Mouse (Mus musculus): ENCODE data around the gene Them5. TPM values are rescaled to one million over a fixed set of nuclear protein-coding genes. Genes with fewer than 3 reads are reported as not detected.

The Them5 gene
- polyA plus RNA-seq, 1 experiment from 2014 or later, result 126 TPM

- no peaks in the 10 kb centered on the region for H3K27me3 ChIP-seq (ENCODE audit: control insufficient read depth, insufficient read depth, low read length)
- no peaks in the 10 kb centered on the region for H3K36me3 ChIP-seq (ENCODE audit: control insufficient read depth, insufficient read depth, low read length)
- 70% methylated on average over 4 of the region's 4 CpGs for WGBS
- ATAC-seq (ENCODE audit: low FRiP score, low TSS enrichment) (no peak), DNase-seq (ENCODE audit: low spot score) (no peak)
- TF ChIP-seq CTCF (IDR thresholded peaks at IDR 0.05; ENCODE audit: low read depth) (no peak), EP300 (optimal IDR thresholded peaks at IDR 0.05) (no peak)
- no peaks in the 10 kb centered on the region for H3K9me3 ChIP-seq (ENCODE audit: control insufficient read depth, low read length)
- H3K4me1 ChIP-seq (replicated peaks; ENCODE audit: control insufficient read depth, insufficient read depth), result no peaks in the 10 kb centered on the region
- no peak overlapping the region for H3K4me3 ChIP-seq (ENCODE audit: low read depth, low read length)
- no peak overlapping the region; the same call in 1 of the 2 replicates for H3K4me2 ChIP-seq (replicated peaks; ENCODE audit: low read depth)
- H3K27ac ChIP-seq (replicated peaks), result no peak overlapping the region
- H3K9ac ChIP-seq (ENCODE audit: low read length), result no peak overlapping the region
Measured at GRCm38 (mm10) chr3:94311376-94311775, 30.5 kb upstream of the Them5 start.

- TF ChIP-seq EP300 (optimal IDR thresholded peaks at IDR 0.05) (no peak), CTCF (IDR thresholded peaks at IDR 0.05; ENCODE audit: low read depth) (peak; percentile 73)
- Histone ChIP-seq H3K4me2 (replicated peaks; ENCODE audit: low read depth) (no peak overlapping the region), H3K27me3 (ENCODE audit: control insufficient read depth, insufficient read depth, low read length) (no peaks in the 10 kb centered on the region), H3K4me1 (replicated peaks; ENCODE audit: control insufficient read depth, insufficient read depth) (no peaks in the 10 kb centered on the region), H3K4me3 (ENCODE audit: low read depth, low read length) (no peak overlapping the region), H3K9me3 (ENCODE audit: control insufficient read depth, low read length) (no peaks in the 10 kb centered on the region), H3K9ac (ENCODE audit: low read length) (no peak overlapping the region), H3K36me3 (ENCODE audit: control insufficient read depth, insufficient read depth, low read length) (no peaks in the 10 kb centered on the region; the same call in 1 of the 2 replicates), H3K27ac (replicated peaks) (no peak overlapping the region)
- 0 out of 2 replicates have a peak, but pooled peaks have one; percentile 47 for ATAC-seq (ENCODE audit: low FRiP score, low TSS enrichment)
- WGBS, result 63% methylated on average over 3 of the region's 3 CpGs
- peak; percentile 38 for DNase-seq (ENCODE audit: low spot score)
Measured at GRCm38 (mm10) chr3:94328681-94329080, 13.2 kb upstream of the Them5 start.

DNA sequence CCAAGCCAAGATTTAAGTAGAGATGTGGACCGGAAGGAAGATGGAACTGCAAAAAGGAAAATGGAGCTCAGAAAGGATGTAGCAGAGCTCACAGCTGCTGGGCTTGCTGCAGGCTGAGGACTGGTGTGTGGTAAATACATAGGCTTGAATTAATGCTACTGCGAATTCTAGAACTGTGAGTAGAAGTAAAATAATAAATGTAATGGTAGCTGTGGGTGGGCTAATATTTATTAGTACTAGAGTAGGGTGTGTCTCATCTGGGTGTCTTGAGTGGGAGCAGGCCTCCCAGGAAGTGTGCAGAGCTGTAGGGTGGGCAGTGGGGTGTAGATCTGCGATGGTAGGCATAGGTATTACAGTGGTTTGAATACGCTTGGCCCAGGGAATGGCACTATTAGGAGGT lies 7.5 kb upstream of the Them5 start:
- Histone ChIP-seq H3K9me3 (ENCODE audit: control insufficient read depth, low read length) (no peaks in the 10 kb centered on the region), H3K36me3 (ENCODE audit: control insufficient read depth, insufficient read depth, low read length) (no peaks in the 10 kb centered on the region), H3K4me3 (ENCODE audit: low read depth, low read length) (no peak overlapping the region), H3K27me3 (ENCODE audit: control insufficient read depth, insufficient read depth, low read length) (no peaks in the 10 kb centered on the region), H3K4me2 (replicated peaks; ENCODE audit: low read depth) (no peak overlapping the region), H3K9ac (ENCODE audit: low read length) (no peak overlapping the region), H3K27ac (replicated peaks) (no peak overlapping the region), H3K4me1 (replicated peaks; ENCODE audit: control insufficient read depth, insufficient read depth) (no peaks in the 10 kb centered on the region)
- WGBS, result 91% methylated on average over 4 of the region's 4 CpGs
- no peak for ATAC-seq (ENCODE audit: low FRiP score, low TSS enrichment)
- no peak for DNase-seq (ENCODE audit: low spot score)
- TF ChIP-seq CTCF (IDR thresholded peaks at IDR 0.05; ENCODE audit: low read depth), result no peak

DNA sequence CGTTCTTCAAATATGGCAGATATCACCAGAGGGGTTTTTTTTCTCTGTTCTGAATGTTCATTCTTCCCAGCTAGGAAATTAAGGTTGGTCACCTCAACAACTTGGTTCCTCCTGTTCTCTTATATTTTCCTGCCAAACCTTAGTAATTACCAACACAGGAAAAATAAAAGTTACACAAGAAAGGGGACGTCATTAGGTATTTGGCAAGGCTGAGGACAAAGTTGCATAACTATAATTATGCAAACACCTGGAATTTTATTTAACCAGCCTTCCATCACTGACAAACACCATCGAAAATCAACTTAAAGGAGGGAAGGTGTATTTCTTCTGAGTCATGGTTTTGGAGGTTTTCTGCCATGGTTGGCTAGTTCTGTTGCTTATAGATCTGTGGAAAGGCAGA lies 3.4 kb upstream of the Them5 start:
- 71% methylated on average over 3 of the region's 3 CpGs for WGBS
- H3K9me3 ChIP-seq (ENCODE audit: control insufficient read depth, low read length), result no peaks in the 10 kb centered on the region
- H3K27ac ChIP-seq (replicated peaks), result no peak overlapping the region
- no peaks in the 10 kb centered on the region for H3K36me3 ChIP-seq (ENCODE audit: control insufficient read depth, insufficient read depth, low read length)
- TF ChIP-seq CTCF (IDR thresholded peaks at IDR 0.05; ENCODE audit: low read depth) (no peak), EP300 (optimal IDR thresholded peaks at IDR 0.05) (no peak)
- no peak overlapping the region for H3K4me3 ChIP-seq (ENCODE audit: low read depth, low read length)
- DNase-seq (ENCODE audit: low spot score) (no peak), ATAC-seq (ENCODE audit: low FRiP score, low TSS enrichment) (no peak)
- no peak overlapping the region for H3K9ac ChIP-seq (ENCODE audit: low read length)
- H3K27me3 ChIP-seq (ENCODE audit: control insufficient read depth, insufficient read depth, low read length), result no peaks in the 10 kb centered on the region
- no peak overlapping the region for H3K4me2 ChIP-seq (replicated peaks; ENCODE audit: low read depth)
- no peaks in the 10 kb centered on the region for H3K4me1 ChIP-seq (replicated peaks; ENCODE audit: control insufficient read depth, insufficient read depth)

- DNase-seq (ENCODE audit: low spot score), result no peak
- Histone ChIP-seq H3K27me3 (ENCODE audit: control insufficient read depth, insufficient read depth, low read length) (no peaks in the 10 kb centered on the region), H3K9ac (ENCODE audit: low read length) (no peak overlapping the region), H3K36me3 (ENCODE audit: control insufficient read depth, insufficient read depth, low read length) (no peaks in the 10 kb centered on the region), H3K4me1 (replicated peaks; ENCODE audit: control insufficient read depth, insufficient read depth) (no peaks in the 10 kb centered on the region), H3K4me2 (replicated peaks; ENCODE audit: low read depth) (no peak overlapping the region), H3K27ac (replicated peaks) (no peak overlapping the region), H3K9me3 (ENCODE audit: control insufficient read depth, low read length) (no peaks in the 10 kb centered on the region), H3K4me3 (ENCODE audit: low read depth, low read length) (no peak overlapping the region)
- 55% methylated on average over 1 of the region's 1 CpGs for WGBS
- no peak for ATAC-seq (ENCODE audit: low FRiP score, low TSS enrichment)
- no peak for TF ChIP-seq EP300 (optimal IDR thresholded peaks at IDR 0.05)
- TF ChIP-seq CTCF (IDR thresholded peaks at IDR 0.05; ENCODE audit: low read depth), result no peak
Measured at GRCm38 (mm10) chr3:94342552-94342951, 653 bp downstream of the Them5 start.

DNA sequence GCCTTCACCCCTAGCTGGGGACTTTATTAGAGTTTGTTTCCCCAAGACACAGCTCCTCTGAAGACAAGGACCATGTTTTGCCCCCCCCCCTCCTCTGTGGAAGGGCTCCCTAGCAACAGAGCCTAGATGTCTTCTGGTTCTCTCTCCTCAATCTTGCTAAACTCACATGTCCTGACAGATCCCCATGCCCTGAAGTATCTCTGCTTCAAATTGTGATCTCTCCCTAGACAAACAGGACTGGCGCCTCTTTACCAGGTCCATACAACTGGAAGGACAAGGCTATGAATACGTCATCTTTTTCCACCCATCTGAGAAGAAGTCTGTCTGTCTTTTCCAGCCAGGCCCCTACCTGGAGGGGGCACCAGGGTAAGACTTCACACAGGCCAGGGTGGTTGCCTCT lies 2.3 kb downstream of the Them5 start:
- DNase-seq (ENCODE audit: low spot score) (no peak), ATAC-seq (ENCODE audit: low FRiP score, low TSS enrichment) (no peak)
- 59% methylated on average over 2 of the region's 2 CpGs for WGBS
- Histone ChIP-seq H3K36me3 (ENCODE audit: control insufficient read depth, insufficient read depth, low read length) (no peaks in the 10 kb centered on the region), H3K27ac (replicated peaks) (peak overlapping the region; percentile 24; the same call in 1 of the 2 replicates), H3K27me3 (ENCODE audit: control insufficient read depth, insufficient read depth, low read length) (no peaks in the 10 kb centered on the region), H3K4me3 (ENCODE audit: low read depth, low read length) (no peak overlapping the region), H3K4me1 (replicated peaks; ENCODE audit: control insufficient read depth, insufficient read depth) (no peaks in the 10 kb centered on the region), H3K4me2 (replicated peaks; ENCODE audit: low read depth) (no peak overlapping the region), H3K9me3 (ENCODE audit: control insufficient read depth, low read length) (no peaks in the 10 kb centered on the region), H3K9ac (ENCODE audit: low read length) (no peak overlapping the region)
- TF ChIP-seq CTCF (IDR thresholded peaks at IDR 0.05; ENCODE audit: low read depth), result no peak
- no peak for TF ChIP-seq EP300 (optimal IDR thresholded peaks at IDR 0.05)

Measured in stomach, postnatal 0 days (tissue).